Mouse (Mus musculus): ENCODE measurements at regions not wholly inside any gene's neighbourhood (a gene's known extent, or its start where the extent isn't known, plus 50 kb on each side); places are given as distances from the start of the nearest gene placed in this dataset.

- DNase-seq = no peak
Measured at GRCm38 (mm10) chr19:26051478-26052215, 379.4 kb downstream of the Dmrt2 start.

GRCm38 (mm10) chr19:26059668-26060067 lies 387.5 kb downstream of the Dmrt2 start:
- DNase-seq = no peak

DNA sequence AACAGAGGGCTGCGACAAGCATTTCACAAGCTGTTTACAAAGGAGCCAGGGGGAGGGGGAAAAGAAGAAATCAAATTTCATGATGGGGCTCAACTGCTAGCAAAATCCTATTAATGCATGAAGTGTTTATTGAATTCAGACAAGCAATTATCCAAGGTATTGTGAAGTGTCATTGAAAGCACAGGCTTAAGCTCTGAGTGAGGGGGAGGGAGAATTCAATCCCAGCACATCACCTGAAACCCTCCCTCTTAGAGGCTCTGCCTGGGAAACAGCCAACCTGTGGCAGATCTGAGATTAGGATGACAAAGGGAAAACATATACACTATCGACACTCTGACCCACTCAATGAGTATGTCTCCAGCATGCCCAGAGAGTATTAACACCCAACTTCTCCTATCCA lies 396.3 kb downstream of the Dmrt2 start:
- DNase-seq = no peak

- peak; percentile 5 for DNase-seq
Measured at GRCm38 (mm10) chr19:26069908-26070307, 397.7 kb downstream of the Dmrt2 start.

- DNase-seq = no peak
Measured at GRCm38 (mm10) chr19:26088318-26088717, 416.1 kb downstream of the Dmrt2 start.

DNA sequence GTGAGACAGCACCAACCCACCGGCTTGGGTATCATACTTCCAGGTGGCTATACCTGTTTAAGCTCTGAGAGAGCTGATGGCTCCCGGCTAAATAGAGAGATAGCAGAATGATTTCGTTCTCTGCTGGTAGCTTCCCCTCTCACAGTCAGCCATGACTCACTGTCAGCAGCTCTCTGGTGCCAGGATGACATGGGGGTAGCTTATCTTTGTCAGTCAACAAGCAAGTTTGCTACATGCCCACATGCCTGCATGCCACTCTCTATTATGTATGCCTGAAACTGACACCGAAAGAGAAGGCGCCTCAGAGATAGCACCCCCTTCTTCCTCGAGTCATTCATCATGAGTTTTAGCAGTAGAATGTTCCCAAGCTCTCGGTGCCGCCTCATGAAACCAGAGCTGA lies 419.2 kb downstream of the Dmrt2 start:
- DNase-seq = no peak

DNA sequence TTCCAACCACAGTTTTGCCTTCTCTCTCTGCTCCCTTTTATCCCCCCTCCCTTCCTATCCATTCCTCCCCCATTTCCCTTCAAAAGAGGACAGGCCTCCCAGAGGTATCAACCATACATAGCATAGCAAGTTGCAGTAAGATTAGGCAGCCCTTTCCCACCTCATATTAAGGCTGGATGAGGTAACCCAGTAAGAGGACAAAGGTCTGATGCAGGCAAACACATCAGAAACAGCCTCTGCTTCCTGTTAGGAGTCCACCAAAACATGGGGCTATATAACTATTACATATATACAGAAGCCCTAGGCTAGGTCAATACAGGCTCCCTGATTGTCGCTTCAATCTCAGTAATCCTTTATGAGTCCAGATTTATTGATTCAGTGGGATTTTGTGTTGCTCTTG lies 421.6 kb downstream of the Dmrt2 start:
- DNase-seq = no peak

DNA sequence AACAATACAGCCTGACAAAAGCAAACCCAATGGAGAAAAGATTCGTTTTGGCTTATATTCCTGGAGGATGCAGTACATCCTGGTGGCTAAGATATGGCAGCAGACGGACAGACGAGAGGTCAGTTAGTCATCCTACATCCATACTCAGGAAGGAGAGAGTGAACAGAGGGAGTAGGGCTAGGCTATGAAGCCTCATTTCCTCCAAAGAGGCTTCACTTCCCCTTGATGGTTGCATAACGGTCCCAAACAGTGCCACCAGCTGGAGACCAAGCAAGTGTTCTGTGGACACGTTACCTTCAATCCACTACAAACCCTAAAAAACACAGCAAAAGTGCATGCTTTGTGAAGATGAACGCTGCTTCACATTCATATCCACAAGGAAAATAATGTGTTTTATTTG lies 442.1 kb downstream of the Dmrt2 start:
- no peak for DNase-seq

GRCm38 (mm10) chr19:26128423-26128822 lies 456.2 kb downstream of the Dmrt2 start:
- no peak for DNase-seq

GRCm38 (mm10) chr19:26134385-26134784 lies 462.2 kb downstream of the Dmrt2 start:
- no peak for DNase-seq

DNA sequence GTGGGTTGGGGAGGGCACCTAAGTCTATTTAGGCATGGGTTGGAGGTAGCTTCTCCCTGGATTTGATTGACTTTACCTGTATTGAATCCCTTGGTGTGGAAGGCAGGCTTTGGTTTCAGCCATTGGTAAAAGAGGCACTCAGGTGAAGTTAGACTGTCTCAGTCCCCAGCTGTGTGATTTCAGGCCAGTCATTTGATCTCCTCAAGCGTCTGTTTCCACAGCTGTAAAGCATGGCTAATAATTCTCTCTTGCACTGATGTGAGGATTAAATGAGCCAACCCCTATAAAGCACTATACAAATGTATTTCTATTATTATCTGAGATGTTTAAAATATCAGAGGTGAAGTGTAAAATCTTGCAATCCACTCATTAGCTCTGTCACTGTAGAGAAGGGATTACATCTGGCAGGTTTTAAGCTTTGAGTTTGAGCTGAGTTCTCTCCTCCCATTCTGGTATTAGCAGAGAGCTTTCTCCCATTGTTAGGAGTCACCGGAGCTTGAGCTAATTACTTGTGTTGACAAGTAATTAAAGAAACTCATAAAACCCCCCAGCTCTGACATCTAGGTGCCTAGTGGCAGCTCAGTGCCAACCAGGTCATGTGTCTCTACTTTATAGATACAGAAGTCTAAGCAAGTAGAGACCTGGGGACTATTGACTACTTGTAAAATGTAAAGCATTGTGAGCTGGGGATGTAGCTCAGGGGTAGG lies 463.3 kb downstream of the Dmrt2 start:
- no peak for DNase-seq

DNA sequence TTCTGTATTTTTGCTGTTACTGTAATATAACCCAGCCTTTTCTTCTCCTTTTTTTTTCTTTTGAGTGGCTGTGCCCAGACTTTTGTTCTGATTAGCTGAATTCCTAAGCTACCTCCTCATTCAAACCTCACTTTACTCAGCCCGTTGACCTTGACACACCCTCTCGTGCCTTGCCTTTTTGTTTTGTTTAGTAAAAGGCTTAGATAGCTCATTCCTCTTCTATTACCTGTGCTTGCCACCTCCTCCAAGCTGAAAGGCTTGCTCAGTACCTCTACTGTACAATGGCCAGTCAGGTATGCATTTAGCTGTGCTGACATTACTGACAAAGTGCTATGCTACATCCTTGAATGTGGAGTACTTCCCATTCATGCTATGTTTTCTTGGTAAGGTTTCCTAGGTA lies 464.2 kb upstream of the Smarca2 start:
- no peak for DNase-seq

DNA sequence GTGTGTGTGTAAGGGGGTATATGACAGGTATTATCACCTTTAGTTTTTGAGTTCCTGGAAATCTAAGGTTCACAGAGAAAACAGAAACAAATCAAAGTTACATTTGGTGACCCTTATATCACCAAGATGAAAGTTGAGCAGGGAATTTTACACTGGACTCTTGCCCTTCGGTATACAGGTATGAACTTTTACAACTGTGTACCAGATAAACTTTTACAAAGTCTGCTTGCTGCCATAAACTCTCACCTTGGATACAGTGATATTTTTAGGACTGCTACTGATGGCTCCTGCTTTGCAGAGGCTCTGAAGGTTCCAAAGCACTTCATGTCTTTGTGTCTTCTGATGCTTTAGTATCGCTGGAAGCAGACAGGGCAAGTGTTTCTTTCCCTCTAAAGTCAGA lies 461.3 kb upstream of the Smarca2 start:
- no peak for DNase-seq

DNA sequence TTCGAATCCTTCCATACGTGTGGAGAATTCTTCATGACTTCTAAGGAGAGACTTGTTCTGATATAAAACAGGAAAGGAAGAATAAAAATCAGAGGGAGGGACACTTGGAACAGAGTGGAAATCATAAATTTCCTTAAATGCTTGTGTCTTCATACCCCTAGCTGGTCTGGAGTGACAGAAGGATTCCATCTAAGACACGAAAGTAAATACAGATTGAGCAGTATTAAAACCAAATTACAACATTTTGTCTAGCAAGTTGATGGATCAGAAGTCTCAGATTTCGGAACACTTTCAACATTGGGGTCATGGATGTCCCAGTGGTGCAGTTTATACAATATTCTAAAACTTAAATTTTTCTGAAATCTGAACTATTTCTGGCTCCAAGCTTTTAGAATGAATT lies 453.6 kb upstream of the Smarca2 start:
- no peak for DNase-seq

- no peak for DNase-seq
Measured at GRCm38 (mm10) chr19:26164993-26165392, 439.9 kb upstream of the Smarca2 start.

- peak; percentile 11 for DNase-seq
Measured at GRCm38 (mm10) chr19:26181774-26182173, 423.1 kb upstream of the Smarca2 start.

DNA sequence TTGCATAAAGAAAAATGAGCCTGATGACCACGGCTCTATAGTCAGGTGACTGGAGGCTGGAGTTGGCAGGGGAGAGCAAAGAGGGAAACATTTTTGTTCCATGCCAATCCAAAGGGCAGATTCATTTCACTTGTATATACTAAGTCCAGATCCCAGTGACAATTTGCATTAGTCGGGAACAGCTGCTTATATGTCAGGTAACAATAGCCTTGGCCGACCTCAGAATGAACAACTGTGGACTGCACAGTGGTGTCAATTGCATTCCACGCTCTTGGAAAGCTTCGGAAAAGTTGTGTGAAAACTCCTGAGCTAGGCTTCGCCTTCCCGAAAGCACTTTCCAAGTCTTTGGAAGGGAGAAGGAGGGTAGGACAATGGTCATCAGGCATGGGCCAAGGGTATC lies 419.8 kb upstream of the Smarca2 start:
- DNase-seq = no peak

DNA sequence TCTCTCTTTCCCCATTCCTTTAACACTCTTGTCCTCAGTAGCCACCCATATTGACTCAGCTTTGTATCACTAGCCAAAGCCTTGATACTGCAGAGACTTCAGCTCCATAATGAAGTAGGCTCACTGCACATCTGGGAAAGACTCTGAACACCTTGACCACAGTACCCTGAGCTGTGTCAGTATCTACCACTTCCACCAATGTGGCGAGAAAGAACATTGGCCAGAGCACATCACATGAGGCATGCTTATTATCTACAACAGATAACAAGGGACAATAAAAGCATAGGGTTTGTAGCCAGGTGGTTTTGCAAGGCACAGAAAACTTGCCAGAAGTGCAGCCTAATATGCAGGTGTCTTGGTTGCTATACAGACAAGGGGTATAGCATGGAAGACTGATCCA lies 414.0 kb upstream of the Smarca2 start:
- no peak for DNase-seq

GRCm38 (mm10) chr19:26193664-26194063 lies 411.2 kb upstream of the Smarca2 start:
- DNase-seq = no peak

- no peak for DNase-seq
Measured at GRCm38 (mm10) chr19:26208760-26209159, 396.1 kb upstream of the Smarca2 start.

DNA sequence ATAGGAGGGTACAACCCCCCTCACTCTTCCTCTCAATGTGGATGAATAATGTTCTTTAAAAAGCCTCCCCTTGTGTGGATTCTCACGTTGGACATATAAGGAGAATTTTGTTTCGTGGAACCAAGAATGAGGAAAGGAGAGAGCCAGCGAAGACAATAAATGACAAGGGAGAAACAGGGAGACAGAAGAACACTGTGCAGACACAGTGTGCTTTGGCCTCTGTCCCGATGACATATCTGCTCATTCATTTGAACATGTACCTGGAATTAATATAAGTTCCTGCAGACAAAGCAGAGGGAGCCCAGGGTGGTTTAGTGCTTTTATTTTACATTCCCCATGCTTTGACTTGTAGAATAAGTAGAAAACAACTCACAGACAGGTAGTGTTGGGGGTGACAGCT lies 370.3 kb upstream of the Smarca2 start:
- DNase-seq = no peak

- DNase-seq = no peak
Measured at GRCm38 (mm10) chr19:26244067-26244466, 360.8 kb upstream of the Smarca2 start.

DNA sequence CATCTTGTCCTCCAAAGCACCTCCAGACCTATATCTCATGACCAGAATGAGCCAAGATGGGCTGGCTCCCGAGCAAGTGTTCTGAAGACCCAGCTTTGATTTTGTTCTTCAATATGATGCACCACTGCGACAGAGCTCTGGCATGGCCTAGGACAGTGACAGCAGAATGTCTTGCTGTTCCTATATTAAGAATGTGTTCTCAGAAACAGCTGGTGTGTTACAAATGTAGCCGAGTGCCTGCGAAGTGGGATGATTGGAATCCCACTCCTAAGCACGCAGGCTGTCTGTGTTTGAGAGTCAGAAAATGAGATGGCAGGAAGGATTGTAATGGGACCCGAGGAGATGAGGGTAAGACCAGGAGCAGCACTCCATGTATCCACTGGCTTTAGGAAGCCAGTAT lies 355.1 kb upstream of the Smarca2 start:
- no peak for DNase-seq

- no peak for DNase-seq
Measured at GRCm38 (mm10) chr19:26258677-26259076, 346.2 kb upstream of the Smarca2 start.

DNA sequence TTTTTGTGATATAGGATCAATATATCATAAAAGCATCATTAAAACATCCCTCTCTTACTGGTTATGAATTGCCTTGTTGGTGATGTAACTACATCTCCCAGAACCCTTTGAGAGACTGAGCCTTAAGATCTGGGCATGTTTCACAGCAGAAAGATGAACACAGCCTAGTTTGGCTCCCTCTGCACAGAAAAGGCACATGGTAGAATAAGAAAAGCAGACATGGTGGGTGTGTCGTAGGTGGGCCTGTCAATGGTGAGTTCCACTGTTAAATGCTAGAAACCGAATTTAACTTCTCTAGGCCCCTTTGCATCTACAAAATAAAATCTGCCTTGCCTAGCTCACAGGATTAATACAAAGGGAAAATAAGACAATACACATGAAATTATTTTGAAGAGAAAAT lies 343.3 kb upstream of the Smarca2 start:
- DNase-seq = no peak
